Mouse (Mus musculus): ENCODE results near the gene Ddi2.

DNA sequence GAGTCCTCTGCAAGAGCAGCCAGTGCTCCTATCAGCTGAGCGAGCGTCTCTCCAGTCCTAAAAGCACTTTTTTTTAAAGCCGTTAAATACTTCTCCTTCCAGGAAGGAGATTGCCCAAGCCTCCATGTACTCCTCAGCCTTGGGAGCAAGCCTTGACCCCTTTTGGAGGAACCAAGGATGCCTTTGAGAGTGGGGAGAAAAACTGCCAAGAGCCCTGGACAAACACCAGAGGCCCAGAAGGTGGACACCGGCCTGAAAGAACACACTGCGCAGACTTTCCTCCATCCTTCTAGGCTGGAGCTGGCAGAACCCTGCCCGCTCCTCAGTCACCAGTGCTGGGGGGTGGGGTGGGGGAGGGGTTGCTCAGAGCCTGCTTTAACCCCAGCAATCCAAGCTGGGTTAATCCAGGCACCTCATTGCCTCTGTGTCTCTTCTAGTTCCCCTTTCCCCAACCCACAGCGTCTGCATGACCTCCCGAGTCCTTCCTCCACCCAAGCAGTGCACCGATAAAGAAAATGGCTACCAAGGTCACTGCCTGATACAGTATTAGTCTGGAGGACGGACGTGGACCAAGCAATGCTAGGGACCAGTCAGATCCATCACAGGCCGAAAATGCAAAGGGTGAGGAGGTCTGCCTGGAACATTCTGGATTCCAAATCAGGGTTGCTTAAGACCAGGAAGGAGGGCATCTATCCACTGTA is 67.2 kb downstream of the Ddi2 start:
- TF ChIP-seq HCFC1 (IDR thresholded peaks at IDR 0.05; ENCODE audit: borderline replicate concordance, insufficient read depth, low read length) (no peak), ZC3H11A (IDR thresholded peaks at IDR 0.05; ENCODE audit: borderline replicate concordance, low read depth, low read length) (no peak)

All from ES-E14 (cell line).